Mouse (Mus musculus) kidney, embryonic 16.5 days (tissue): ENCODE measurements around the gene Bicc1. TPM values are rescaled to one million over a fixed set of nuclear protein-coding genes. Genes with fewer than 3 reads are reported as not detected.
A peak's percentile ranks its signal among the peaks of the same experiment; 100 is the strongest.

Source experiments
- ATAC-seq: fragments of 200-750 bp; cut with Nextera tagmentation; 2 replicates; pipeline ENCODE4 v1.8.0; 2017; ENCODE audit warnings: moderate TSS enrichment; ENCODE audit not compliant: low FRiP score, low TSS enrichment
- H3K27ac ChIP-seq: fragments of 300-500 bp; sonication (generic); 2 replicates; pipeline ENCODE4 v1.5.1; 2014; ENCODE audit warnings: low read length
- H3K27me3 ChIP-seq: fragments of 300-500 bp; sonication (generic); 2 replicates; pipeline ENCODE4 v1.6.1; 2014; ENCODE audit warnings: low read length, control low read depth, mixed read lengths; ENCODE audit not compliant: insufficient read depth
- H3K36me3 ChIP-seq: fragments of 300-500 bp; sonication (generic); 2 replicates; pipeline ENCODE4 v1.6.1; 2014; ENCODE audit warnings: low read length, control low read depth, mixed read lengths; ENCODE audit not compliant: insufficient read depth
- H3K4me1 ChIP-seq: fragments of 300-500 bp; sonication (generic); 2 replicates; pipeline ENCODE4 v1.6.1; 2014; ENCODE audit warnings: low read length, control low read depth, mixed read lengths; ENCODE audit not compliant: insufficient read depth
- H3K4me2 ChIP-seq: fragments of 300-500 bp; sonication (generic); replicated peaks from 2 replicates; pipeline ENCODE4 v1.6.1; 2014; ENCODE audit warnings: low read depth, low read length
- H3K4me3 ChIP-seq: fragments of 300-500 bp; sonication (generic); 2 replicates; pipeline ENCODE4 v1.5.1; 2014; ENCODE audit warnings: mild to moderate bottlenecking, low read length
- H3K9ac ChIP-seq: fragments of 300-500 bp; sonication (generic); replicated peaks from 2 replicates; pipeline ENCODE4 v1.6.1; 2014; ENCODE audit warnings: low read length
- H3K9me3 ChIP-seq: fragments of 300-500 bp; sonication (generic); 2 replicates; pipeline ENCODE4 v1.6.1; 2016; ENCODE audit warnings: low read length, control low read depth
- WGBS: fragments of 180-500 bp; shearing (Covaris S2); extraction: QIAGEN DNeasy Blood & Tissue Kit; methylation state at CpG from one replicate; pipeline ENCODE4 v1.1.7; 2014; 5-methylcytosine and 5-hydroxymethylcytosine counted together
- polyA plus RNA-seq: library from polyadenylated mRNA; unstranded; fragments of >200 nt; fragmentation: Nextera tagmentation; extraction: Ambion mirVana; gene quantifications from 2 replicates; pipeline ENCODE4 v1.2.1, GENCODE M21; 2015

The Bicc1 gene
- polyA plus RNA-seq, 1 experiment from 2014 or later: 48.0 TPM

GRCm38 (mm10) chr10:71169811-71170210 lies 10.3 kb upstream of the Bicc1 start:
- 85% methylated on average over 10 of the region's 10 CpGs for WGBS
- no peak for ATAC-seq

GRCm38 (mm10) chr10:71169171-71169570 lies 9.7 kb upstream of the Bicc1 start:
- Histone ChIP-seq H3K4me2 (no peak overlapping the region), H3K27ac (no peak overlapping the region), H3K4me3 (no peak overlapping the region), H3K4me1 (no peaks in the 10 kb centered on the region), H3K36me3 (no peaks in the 10 kb centered on the region), H3K9me3 (peaks cover 5% of the 10 kb centered on the region; the same call in 1 of the 2 replicates), H3K27me3 (no peaks in the 10 kb centered on the region), H3K9ac (no peak overlapping the region)
- no peak for ATAC-seq
- 66% methylated on average over 4 of the region's 4 CpGs for WGBS

More at GRCm38 (mm10) chr10:71169811-71170210, 10.3 kb upstream of the Bicc1 start:
- Histone ChIP-seq H3K27ac (no peak overlapping the region), H3K4me3 (no peak overlapping the region), H3K36me3 (no peaks in the 10 kb centered on the region), H3K9ac (no peak overlapping the region), H3K27me3 (no peaks in the 10 kb centered on the region), H3K4me1 (no peaks in the 10 kb centered on the region), H3K9me3 (peaks cover 7% of the 10 kb centered on the region; the same call in 1 of the 2 replicates), H3K4me2 (no peak overlapping the region)

DNA sequence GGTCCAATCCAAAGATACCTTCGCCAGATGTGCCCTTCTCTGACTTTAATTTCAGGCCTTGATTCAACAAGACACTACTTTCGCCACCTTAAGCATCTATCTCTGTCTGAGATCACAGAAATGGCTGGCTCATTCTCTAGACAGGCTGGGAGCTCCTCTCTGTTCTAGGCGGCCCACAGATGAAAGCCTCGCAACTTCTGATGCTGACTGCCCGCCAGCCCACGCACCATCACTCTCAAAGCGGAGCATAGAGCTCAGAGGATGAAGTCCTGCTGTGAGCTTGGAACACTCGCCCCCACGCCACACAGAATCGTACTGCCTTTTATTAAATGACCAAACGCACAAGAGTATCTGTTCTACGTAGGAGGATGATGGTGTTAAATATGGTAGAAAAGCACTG lies 949 bp upstream of the Bicc1 start:
- Histone ChIP-seq H3K4me2 (no peak overlapping the region), H3K9me3 (no peaks in the 10 kb centered on the region), H3K27me3 (no peaks in the 10 kb centered on the region; the same call in 1 of the 2 replicates), H3K4me3 (no peak overlapping the region), H3K27ac (no peak overlapping the region; the same call in 1 of the 2 replicates), H3K36me3 (no peaks in the 10 kb centered on the region), H3K9ac (no peak overlapping the region), H3K4me1 (peaks cover 21% of the 10 kb centered on the region)
- WGBS: 80% methylated on average over 12 of the region's 12 CpGs
- ATAC-seq: no peak

GRCm38 (mm10) chr10:71158940-71159675 lies 392 bp downstream of the Bicc1 start:
- H3K4me1 ChIP-seq: peaks cover 32% of the 10 kb centered on the region
- peak overlapping the region; percentile 88 for H3K9ac ChIP-seq
- H3K4me2 ChIP-seq: peak overlapping the region; percentile 85
- no peaks in the 10 kb centered on the region for H3K9me3 ChIP-seq
- peak; percentile 93 for ATAC-seq
- no peaks in the 10 kb centered on the region; the same call in 1 of the 2 replicates for H3K27me3 ChIP-seq
- H3K4me3 ChIP-seq: peak overlapping the region; percentile 67
- peak overlapping the region; percentile 91 for H3K27ac ChIP-seq
- WGBS: under 1% methylated on average over 54 of the region's 65 CpGs
- no peaks in the 10 kb centered on the region for H3K36me3 ChIP-seq

DNA sequence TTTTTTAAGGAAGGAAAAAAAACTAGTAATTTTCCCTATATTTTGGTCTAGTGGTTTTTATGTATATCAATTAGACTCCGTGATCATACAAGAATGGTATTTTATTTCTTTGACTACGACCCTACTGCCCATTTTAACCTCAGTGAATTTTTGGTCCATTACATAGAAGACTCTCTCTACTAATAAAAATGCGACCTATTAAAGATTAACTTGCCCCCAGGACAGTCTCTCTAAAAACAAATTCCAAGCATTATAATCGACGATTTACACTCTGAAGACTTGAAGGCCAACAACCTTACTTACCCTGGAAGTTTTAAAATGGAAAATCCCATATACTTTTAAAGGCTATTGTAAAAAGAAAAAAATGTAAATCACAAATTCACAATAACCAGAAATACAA lies 2.9 kb downstream of the Bicc1 start:
- no peak for ATAC-seq
- H3K4me2 ChIP-seq: no peak overlapping the region; the same call in 1 of the 2 replicates
- no peaks in the 10 kb centered on the region for H3K36me3 ChIP-seq
- peaks cover 43% of the 10 kb centered on the region for H3K4me1 ChIP-seq
- no peak overlapping the region for H3K4me3 ChIP-seq
- no peak overlapping the region for H3K9ac ChIP-seq
- no peak overlapping the region for H3K27ac ChIP-seq
- 0 out of 2 replicates have a peak, but pooled peaks cover 3% of the 10 kb centered on the region for H3K9me3 ChIP-seq
- WGBS: 64% methylated on average over 5 of the region's 5 CpGs
- H3K27me3 ChIP-seq: no peaks in the 10 kb centered on the region

DNA sequence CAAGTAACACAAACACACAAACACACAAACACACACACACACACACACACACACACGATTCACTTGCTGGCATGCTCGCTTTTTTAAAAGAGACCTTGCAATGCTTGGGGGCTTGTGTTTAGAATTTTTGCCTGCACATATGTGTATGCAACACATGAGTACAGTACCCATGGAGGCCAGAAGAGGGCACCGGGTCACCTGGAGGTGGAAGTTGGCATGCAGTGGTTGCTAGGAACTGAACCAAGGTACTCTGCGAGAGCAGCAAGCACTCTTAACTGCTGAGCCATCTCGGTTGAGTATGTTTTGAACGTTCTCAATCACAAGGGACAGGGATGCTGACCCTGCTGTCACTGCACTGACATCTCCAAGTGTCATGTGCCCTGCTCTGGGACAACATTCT lies 5.9 kb downstream of the Bicc1 start:
- no peak for ATAC-seq
- H3K36me3 ChIP-seq: no peaks in the 10 kb centered on the region

DNA sequence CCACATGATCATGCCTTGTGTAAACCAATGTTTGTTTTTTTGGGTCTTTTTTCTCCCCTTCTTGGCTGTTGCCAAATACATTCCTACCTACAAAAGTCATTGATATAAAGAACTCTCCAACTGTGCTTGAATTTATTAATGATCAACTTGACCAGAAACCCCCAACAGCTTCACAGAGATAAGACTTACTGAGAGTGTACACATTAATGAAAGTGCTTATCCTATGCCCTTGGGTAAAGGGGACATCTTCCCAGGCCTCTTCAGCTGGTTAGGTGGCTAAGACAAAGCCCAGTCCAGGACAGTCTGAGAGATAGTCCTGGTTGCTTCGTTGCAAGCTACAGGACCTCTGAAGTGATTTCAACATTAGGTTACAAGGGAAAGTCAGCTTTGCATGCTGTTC lies 6.4 kb downstream of the Bicc1 start:
- 88% methylated on average over 1 of the region's 1 CpGs for WGBS
- H3K36me3 ChIP-seq: no peaks in the 10 kb centered on the region
- H3K27ac ChIP-seq: peak overlapping the region; percentile 47
- no peak overlapping the region for H3K4me2 ChIP-seq
- H3K9ac ChIP-seq: no peak overlapping the region
- H3K27me3 ChIP-seq: no peaks in the 10 kb centered on the region
- H3K4me3 ChIP-seq: no peak overlapping the region
- peaks cover 48% of the 10 kb centered on the region for H3K4me1 ChIP-seq
- ATAC-seq: peak; percentile 67; the same call in 1 of the 2 replicates
- H3K9me3 ChIP-seq: 0 out of 2 replicates have a peak, but pooled peaks cover 3% of the 10 kb centered on the region

More for the DNA sequence above, 5.9 kb downstream of the Bicc1 start:
- peaks cover 52% of the 10 kb centered on the region for H3K4me1 ChIP-seq
- no peaks in the 10 kb centered on the region for H3K27me3 ChIP-seq
- whole genome bisulfite sequencing: 93% methylated on average over 6 of the region's 6 CpGs
- H3K4me2 ChIP-seq: no peak overlapping the region
- peak overlapping the region; percentile 47; the same call in 1 of the 2 replicates for H3K27ac ChIP-seq
- 0 out of 2 replicates have a peak, but pooled peaks cover 3% of the 10 kb centered on the region for H3K9me3 ChIP-seq
- no peak overlapping the region for H3K9ac ChIP-seq
- H3K4me3 ChIP-seq: no peak overlapping the region

- Histone ChIP-seq H3K4me2 (no peak overlapping the region), H3K4me3 (no peak overlapping the region), H3K36me3 (no peaks in the 10 kb centered on the region), H3K27ac (no peak overlapping the region), H3K27me3 (no peaks in the 10 kb centered on the region), H3K9ac (no peak overlapping the region), H3K9me3 (0 out of 2 replicates have a peak, but pooled peaks cover 3% of the 10 kb centered on the region), H3K4me1 (peaks cover 53% of the 10 kb centered on the region)
- ATAC-seq: no peak
- WGBS: 92% methylated on average over 2 of the region's 2 CpGs
Measured at GRCm38 (mm10) chr10:71150486-71150885, 9.0 kb downstream of the Bicc1 start.

- H3K27ac ChIP-seq: no peak overlapping the region
- H3K36me3 ChIP-seq: no peaks in the 10 kb centered on the region
- H3K4me3 ChIP-seq: no peak overlapping the region
- H3K4me2 ChIP-seq: no peak overlapping the region
- H3K4me1 ChIP-seq: peaks cover 43% of the 10 kb centered on the region
- 80% methylated on average over 5 of the region's 5 CpGs for WGBS
- H3K27me3 ChIP-seq: no peaks in the 10 kb centered on the region
- 0 out of 2 replicates have a peak, but pooled peaks cover 3% of the 10 kb centered on the region for H3K9me3 ChIP-seq
- ATAC-seq: no peak
- H3K9ac ChIP-seq: no peak overlapping the region
Measured at GRCm38 (mm10) chr10:71148951-71149603, 10.4 kb downstream of the Bicc1 start.
